Mouse (Mus musculus): ENCODE data around the gene Mageb3. TPM values are rescaled to one million over a fixed set of nuclear protein-coding genes. Genes with fewer than 3 reads are reported as not detected.

Mageb3 gene
- polyA plus RNA-seq, 1 experiment: not detected

DNA sequence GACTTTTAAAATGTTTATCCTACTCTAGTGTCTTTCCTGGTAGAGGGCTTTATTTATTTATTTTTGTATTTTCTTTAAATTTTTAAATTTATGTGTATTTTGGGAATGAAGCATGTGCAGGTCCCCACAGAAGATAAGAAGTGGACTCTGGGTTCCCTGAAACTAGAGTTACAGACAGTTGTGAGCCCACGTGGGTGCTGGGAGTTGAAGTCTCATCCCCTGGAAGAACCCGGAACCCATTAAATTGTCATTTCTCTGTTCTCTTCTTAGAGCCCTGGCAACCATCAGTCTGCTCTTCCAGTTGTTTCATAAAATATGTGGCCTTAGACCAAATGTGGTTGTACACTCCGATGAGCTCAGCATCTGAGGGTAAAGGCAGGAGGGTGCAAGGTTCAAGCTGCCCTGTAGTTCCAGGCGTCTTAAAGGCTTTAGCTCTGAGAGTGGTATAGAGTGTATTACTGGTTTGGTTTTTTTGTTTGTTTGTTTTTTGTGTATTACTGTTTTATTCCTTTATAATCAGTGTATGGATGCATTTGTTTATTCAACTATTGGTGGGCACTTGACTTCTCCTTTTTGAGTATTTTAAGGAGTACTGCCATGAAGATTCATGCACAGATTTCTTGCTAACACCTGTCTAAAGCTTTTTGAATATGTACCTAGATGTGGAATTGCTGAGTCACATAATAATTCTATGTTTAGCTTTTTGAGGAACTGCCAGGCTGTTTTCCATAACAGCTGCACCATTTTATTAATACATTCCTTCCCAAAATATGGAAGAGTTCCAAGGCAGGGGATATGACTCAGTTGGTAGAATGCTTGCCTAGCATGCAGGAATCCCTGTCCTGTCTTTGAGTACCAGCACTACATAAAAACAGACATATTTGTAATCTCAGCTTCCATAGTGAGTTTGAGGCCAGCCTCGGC is 39.6 kb downstream of the Mageb3 start:
- no peak overlapping the region for H3K27ac ChIP-seq (ENCODE audit: insufficient read depth, low read depth, low read length)
- no peaks in the 10 kb centered on the region for H3K4me1 ChIP-seq (ENCODE audit: control insufficient read depth, insufficient read depth, insufficient read length, low read length)
- no peaks in the 10 kb centered on the region for H3K36me3 ChIP-seq (ENCODE audit: control insufficient read depth, insufficient read depth, low read length)
- no peaks in the 10 kb centered on the region for H3K27me3 ChIP-seq (ENCODE audit: control insufficient read depth, insufficient read depth, low read length)
- 82% methylated on average over 5 of the region's 5 CpGs for WGBS
- TF ChIP-seq CTCF (IDR thresholded peaks at IDR 0.05; ENCODE audit: extremely low read depth, insufficient read length, insufficient replicate concordance, low read depth, low read length) (no peak), POLR2A (IDR thresholded peaks at IDR 0.05; ENCODE audit: low read depth, low read length) (no peak)
- no peak overlapping the region for H3K4me3 ChIP-seq (ENCODE audit: low read depth, low read length)

DNA sequence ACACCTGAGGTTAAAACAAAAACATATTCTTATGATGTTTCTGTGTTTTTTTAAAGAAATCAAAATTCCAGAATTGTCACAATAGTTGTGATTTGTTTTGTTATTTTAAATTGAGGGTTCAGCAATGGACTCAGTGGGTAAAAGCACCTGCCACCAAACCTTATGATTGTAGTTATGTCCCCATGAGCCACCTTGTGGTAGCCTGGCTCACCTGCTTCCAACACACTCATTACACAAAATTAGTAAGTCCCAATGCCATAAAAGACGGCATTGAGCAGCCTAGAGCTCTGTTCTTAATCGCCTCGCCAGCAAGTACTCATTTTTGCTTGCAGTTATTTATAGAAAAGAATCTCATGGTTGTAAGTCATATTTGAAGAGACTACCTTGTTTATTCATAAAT is 45.9 kb downstream of the Mageb3 start:
- H3K27ac ChIP-seq (ENCODE audit: insufficient read depth, low read depth, low read length): no peak overlapping the region
- no peaks in the 10 kb centered on the region for H3K27me3 ChIP-seq (ENCODE audit: control insufficient read depth, insufficient read depth, low read length)
- 78% methylated on average over 3 of the region's 3 CpGs for WGBS
- no peak overlapping the region for H3K4me3 ChIP-seq (ENCODE audit: low read depth, low read length)
- no peaks in the 10 kb centered on the region for H3K36me3 ChIP-seq (ENCODE audit: control insufficient read depth, insufficient read depth, low read length)
- no peaks in the 10 kb centered on the region for H3K4me1 ChIP-seq (ENCODE audit: control insufficient read depth, insufficient read depth, insufficient read length, low read length)
- TF ChIP-seq CTCF (IDR thresholded peaks at IDR 0.05; ENCODE audit: extremely low read depth, insufficient read length, insufficient replicate concordance, low read depth, low read length) (no peak), POLR2A (IDR thresholded peaks at IDR 0.05; ENCODE audit: low read depth, low read length) (no peak)

Other genes with a start within 250 kb of the Mageb3 start
- gene Frmd5, start 149.0 kb downstream of the Mageb3 start, polyA plus RNA-seq (2012; rRNA removed): 1.2 and 1.4 TPM in 2 replicates
- gene Casc4, start 89.1 kb downstream of the Mageb3 start, polyA plus RNA-seq (2012; rRNA removed): 2.5 and 5.8 TPM in 2 replicates
- gene Ctdspl2, start 91 bp downstream of the Mageb3 start, polyA plus RNA-seq (2012; rRNA removed): 0.72 and 1.3 TPM in 2 replicates
- 2.2 and 3.5 TPM in 2 replicates for gene Eif3j1, start 72.5 kb upstream of the Mageb3 start, polyA plus RNA-seq (2012; rRNA removed)
- 2.8 and 7.3 TPM in 2 replicates for gene Spg11, start 162.3 kb upstream of the Mageb3 start, polyA plus RNA-seq (2012; rRNA removed)
- 286 and 1,325 TPM in 2 replicates for gene B2m, start 191.6 kb upstream of the Mageb3 start, polyA plus RNA-seq (2012; rRNA removed)
- 0.10 TPM in 1 of 2 replicates, not detected in the other for gene Trim69, start 204.6 kb upstream of the Mageb3 start, polyA plus RNA-seq (2012; rRNA removed)
- not detected in 2 replicates for gene Patl2, start 230.1 kb upstream of the Mageb3 start, polyA plus RNA-seq (2012; rRNA removed)
- not detected in 2 replicates for gene Terb2, start 230.2 kb upstream of the Mageb3 start, polyA plus RNA-seq (2012; rRNA removed)